Mouse (Mus musculus): ENCODE measurements around the gene Atp6v0a1. TPM values are rescaled to one million over a fixed set of nuclear protein-coding genes. Genes with fewer than 3 reads are reported as not detected.

Gene Atp6v0a1
- polyA plus RNA-seq, 2 experiments from 2014 or later = 7.0 to 15.7 TPM

DNA sequence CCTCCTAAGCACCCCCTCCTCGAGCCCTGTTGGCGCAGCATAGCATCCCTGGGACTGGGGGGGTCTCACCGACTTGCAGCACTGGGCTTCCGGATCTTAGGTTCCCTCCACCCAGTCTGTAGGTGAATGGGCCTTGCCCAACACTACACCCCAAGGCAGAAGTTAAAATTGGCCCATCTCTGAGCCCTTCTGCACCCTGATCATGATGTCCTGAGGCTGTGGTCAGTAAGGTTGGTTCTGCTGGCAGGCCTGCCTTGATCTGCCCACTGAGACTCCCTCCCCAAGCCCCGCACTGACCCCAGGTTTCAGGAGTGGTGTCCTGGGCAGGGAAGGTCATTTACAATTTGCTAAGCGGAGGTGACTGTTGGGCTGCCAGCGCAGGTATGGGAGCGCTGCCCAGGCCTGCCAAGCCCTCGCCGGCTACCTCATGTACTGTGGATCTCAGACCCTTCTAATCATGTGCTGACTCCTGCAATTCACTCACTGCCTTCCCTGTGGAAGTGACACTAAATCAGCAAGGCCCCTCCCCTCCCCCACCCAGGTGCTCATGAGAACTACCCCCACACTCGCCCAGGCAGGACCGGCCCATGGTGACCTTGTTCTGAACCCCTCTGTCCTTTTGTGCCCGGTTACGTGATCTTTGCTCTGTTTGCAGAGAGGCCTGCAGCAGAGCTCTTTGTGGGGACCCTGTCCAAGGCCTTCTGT is 53.9 kb downstream of the Atp6v0a1 start:
- ATAC-seq = no peak

DNA sequence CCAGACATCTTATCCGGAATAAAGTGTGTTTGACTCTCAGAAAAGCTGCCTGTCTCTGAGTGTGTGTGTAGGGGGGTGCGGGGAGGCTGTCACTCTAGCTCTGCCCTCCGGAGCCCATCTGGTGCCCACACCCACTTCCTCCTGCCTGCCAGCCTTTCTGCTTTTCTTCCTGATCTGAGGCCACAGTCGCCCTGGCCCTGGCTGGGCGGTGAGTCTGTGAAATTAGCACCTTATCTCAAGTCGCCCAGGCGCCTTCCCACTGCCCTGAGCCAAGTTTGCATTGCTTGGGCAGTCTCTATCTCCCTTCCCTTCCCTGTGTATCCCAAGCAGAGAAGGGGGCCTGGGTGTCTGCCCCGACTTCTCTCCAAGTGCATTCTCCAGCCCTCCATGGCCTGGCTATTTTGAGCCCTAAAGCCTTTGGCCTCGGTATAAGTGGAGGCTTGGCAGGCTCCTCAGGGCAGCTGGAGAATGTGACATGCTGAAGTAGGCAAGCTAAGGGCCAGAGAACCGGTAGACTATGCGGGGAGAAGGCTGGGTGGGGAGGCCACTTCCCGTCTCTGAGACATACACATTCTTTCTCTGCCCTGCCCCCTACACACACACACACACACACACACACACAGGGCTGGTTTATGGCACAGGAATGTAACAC is 54.5 kb downstream of the Atp6v0a1 start:
- ATAC-seq = peak; percentile 73

DNA sequence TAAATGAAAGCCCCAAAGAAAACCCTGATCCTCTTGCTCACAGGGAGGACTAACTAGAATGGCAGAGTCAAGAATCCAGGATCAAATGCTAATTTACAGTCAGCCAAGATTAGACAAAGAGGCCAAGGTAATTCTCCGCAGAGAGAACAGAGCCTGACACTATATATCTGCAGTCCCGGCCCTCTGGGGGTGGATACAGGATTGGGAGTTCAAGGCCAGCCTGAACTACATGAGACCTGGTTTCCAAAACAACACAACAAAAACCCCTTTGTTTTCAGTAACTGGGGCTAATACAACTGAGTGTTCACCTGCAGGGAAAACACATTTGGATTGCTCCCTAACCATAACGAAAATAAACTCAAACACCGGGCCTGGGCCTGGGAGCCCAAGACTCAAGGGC is 55.2 kb downstream of the Atp6v0a1 start:
- no peak for ATAC-seq

DNA sequence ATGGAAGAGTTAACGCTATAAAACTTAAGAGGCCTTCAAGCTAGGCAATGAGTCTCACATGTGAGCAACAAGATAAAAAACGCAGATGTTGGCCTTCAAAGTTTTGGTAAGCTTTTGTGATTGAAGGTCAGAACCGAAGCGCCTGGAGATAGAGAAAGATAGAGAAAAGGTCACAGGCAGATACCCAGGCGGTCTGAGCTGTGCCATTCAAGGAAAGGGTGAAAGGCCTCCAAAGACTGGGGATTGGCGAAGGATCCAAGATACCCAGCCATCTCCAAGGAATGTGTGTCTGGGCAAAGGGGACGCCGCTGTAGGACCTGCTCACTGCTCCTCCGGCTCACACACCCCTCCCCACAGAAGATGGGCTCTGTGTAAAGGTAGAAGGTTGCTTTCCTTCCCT is 55.8 kb downstream of the Atp6v0a1 start:
- ATAC-seq = no peak

DNA sequence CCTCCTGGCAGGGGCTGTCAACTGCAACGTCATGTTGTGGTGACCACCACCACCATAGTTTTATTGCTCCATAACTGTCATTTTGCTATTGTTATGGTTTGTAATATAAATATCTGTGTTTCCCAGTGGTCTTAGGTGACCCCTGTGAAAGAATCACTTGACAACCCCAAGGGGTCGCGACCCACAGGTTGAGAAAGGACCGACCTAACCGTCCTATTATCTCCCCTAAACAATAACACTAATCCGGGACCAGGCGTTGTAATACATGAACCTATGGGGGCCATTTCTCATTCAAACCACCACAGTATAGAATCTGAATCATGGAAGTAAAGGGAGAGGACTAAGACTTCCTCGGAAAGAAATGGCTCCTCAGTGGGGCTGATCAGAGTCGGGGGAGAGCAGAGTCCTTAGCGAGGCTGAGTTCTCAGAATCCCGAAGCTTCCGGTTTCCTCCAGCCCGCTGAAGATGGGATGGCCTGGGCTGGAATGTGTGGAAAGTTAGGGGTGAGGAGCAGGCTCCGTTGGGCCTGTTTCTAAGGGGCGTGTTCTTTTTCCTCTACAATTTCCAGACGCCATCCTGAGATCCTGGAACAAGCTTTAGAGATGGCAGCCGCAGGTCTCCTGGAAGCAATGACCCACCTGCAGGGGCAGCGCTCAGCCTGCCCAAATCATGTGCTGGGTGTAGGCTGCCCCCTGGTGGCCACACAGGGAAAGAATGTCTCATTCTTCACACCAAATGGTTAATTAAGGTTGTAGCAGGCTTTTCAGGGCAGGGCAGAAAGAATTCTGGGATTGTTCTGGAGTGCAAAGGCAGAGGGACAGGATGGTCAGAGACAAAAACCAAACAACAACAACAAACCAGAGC is 57.5 kb downstream of the Atp6v0a1 start:
- no peak for ATAC-seq

DNA sequence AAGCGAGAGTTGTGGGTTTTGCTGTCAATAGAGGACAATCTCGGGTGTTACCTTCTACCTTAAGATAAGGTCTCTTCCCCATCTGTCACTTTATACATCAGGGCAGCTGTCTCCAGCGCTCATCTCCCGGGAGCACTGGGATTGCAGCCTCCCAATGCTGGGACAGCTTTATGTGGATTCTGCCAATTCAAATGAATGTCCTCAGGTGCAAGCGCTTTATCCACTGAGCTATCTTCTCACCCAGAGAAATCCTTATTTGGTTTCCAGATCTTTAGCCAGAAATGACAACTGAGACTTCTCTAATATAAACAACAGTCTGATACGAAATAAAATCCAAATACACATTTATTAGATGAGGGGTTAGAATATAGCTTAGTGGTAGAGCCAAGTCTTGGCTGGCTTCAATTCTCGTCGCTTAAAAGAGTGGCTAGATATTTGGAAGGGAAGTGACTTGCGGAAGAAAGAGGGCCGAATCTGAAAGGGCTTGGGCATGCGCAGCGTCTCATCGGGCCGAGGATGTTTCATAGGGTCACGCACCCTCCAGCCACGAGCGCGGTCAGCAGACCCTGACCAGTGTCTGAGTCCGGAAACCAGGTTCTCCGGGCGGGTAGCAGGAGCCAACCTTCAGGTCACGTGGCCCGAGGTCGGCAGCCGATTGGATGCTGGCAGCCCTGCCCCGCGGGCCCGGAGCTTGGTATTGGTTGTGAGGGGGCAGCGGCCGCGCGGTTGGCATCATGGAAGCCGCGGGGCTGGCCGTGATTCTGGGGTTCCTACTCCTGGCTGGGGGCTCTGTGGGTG is 60.3 kb downstream of the Atp6v0a1 start, which contains the start of gene Naglu:
Gene Naglu, plus strand, starts transcription at position 622 of the 798 bp plus-strand sequence.
- ATAC-seq = peak; percentile 93

DNA sequence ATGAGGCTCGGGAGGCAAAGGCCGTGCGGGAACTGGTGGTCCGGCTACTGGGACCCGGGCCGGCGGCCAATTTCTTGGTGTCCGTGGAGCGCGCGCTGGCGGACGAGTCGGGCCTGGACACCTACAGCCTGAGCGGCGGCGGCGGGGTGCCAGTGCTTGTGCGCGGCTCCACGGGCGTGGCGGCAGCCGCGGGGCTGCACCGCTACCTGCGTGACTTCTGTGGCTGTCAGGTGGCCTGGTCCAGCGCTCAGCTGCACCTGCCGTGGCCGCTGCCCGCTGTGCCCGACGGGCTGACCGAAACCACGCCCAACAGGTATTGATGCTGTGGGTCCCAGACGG is 60.9 kb downstream of the Atp6v0a1 start:
- peak; percentile 49 for ATAC-seq

DNA sequence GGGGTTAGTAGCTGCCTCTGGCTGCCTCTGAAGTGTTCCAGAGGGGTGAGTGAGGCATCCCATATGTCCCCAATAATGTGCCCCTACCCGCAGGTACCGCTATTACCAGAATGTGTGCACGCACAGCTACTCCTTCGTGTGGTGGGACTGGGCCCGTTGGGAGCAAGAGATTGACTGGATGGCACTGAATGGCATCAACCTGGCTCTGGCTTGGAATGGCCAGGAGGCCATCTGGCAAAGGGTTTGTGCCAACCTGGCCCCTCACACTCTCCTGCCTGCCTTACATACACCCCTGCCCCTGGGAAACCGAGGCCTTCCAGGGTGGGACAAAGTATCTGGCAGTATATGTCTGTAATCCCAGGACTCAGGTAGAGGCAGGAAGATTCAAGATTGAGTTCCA is 61.7 kb downstream of the Atp6v0a1 start:
- no peak for ATAC-seq

DNA sequence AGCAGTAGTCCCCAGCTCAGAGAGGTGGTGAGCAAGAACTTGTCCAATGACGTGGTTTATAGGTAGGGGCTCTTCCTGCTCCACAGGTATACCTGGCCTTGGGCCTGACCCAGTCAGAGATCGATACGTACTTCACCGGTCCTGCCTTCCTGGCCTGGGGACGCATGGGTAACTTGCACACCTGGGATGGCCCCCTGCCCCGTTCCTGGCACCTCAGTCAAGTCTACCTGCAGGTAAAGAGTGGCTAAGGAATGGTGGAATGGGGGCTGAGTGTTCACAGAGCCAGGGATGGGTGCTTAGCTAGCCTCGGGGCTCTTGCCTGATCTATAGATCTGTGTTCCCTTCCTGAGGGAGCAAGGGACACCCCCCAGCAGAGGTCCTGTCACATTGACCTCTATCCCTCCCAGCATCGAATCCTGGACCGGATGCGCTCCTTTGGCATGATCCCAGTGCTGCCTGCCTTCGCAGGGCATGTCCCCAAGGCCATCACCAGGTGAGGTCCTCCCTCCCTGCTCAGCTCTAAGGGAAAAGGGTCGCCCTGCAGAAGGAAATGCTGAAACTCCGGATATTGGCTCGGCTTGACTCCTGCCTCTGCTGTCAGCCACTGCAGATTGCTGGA is 62.7 kb downstream of the Atp6v0a1 start:
- no peak for ATAC-seq

DNA sequence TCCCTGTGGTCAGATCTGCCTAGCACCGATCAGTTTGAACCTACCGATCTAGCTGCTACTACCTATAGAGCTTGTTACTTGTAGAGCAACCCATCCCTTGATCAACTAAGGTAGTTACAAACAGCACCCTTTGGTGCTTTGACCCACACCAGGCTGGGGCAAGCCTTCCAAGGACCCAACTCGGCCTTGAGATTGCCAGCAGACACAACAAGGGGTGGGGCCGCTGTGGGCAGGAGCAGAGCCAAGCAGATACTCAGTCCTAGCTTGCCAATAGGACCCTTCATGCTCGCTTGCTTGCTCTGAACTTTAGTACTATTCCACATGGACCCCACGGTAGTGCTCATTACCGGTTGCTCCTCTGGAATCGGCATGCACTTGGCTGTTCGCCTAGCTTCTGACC is 68.9 kb downstream of the Atp6v0a1 start, which contains the start of gene Hsd17b1:
Gene Hsd17b1, plus strand, starts transcription at position 291 of the 400 bp plus-strand sequence.
- ATAC-seq = no peak

DNA sequence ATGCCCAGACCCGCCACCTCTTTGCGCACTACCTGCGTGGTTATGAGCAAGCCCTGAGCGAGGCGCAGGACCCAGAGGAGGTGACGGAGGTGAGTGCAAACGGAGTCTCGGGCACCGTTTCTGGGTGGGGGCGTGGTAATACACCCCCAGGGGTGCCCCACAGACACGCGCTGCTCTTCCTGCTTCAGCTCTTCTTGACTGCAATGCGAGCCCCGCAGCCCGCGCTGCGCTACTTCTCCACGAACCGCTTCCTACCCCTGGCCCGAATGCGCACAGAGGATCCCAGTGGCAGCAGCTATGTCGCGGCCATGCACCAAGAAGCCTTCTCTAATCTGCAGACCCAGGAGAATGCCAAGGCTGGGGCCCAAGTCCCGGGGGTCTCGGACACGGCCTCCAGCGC is 70.5 kb downstream of the Atp6v0a1 start:
- no peak for ATAC-seq

DNA sequence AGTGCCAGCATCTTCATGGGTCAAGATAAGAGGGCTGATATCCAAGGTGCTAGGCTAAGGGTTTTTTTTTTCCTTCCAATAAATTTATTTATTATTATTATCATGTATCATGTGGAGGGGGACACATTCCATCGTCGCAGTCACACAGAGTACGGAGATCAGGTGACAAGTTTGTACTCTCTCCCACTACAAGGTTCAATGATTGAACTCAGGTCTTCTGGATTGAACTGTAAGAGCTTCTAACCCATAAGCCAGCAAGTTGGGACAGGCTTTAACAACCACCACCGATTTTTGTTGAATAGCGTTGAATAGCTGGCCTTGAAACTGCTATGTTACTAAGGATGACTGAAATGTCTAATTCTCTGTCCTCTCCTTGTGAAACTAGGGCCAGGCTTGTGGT is 71.2 kb downstream of the Atp6v0a1 start:
- ATAC-seq = no peak

DNA sequence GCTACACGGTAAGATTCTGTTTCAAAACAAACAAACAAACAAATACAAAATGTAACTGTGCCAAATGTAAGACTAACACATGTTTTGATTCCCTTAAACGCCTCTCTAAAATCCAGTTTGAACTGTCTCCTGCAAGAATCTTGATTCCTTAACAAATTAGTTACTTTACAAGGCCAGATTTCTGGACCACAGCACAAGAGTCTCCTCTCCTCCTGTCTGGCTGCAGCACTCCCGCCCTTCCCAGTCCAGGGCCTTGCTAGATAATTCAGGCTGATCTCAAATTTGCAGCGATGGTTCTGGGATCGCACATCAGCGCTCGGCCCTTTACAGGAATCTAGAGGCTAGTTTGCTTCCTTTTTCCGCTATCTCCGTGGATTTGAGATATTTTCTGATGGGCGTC is 72.4 kb downstream of the Atp6v0a1 start:
- ATAC-seq = no peak

DNA sequence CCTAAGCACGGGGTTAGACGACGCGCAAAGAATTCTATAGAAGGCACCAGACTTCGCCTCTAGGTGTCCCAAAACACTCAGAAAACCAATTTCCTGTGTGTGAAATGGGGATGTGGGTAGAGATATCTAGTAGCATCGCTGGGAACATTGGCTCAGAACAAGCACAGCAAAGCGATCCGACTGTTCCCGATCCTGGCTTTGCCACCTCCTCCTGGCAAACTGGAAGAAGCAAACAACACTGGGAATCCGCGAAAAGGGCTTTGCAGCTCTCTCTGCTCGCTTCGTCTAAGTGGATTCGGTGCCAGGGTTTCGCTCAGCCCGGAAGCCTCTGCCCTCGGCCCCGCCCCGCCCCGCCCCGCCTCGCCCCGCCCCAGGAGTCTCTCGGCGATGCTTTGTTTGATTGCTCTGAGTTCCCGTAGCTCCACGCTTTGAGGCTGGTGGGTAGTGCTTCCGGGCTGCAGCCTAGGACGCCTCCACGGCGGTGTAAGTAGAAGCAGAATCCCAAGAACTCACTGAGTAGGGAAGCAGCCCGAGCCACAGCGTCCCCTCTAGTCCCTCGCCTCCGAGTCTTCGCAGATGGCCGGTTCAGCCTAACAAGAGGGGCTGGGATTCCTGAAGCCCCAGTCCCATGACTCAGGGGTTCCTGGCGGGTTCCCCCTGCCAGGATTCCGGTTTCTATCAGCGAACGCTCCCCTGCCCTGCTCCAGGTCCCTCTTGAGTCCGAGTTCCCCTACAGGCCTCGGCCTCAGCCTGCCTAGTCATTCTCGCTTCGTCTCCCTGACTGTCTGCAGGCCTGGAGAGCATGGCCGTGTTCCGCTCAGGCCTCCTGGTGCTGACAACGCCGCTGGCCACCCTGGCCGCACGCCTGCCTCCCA is 73.2 kb downstream of the Atp6v0a1 start, which contains the start of gene Coasy:
Gene Coasy, plus strand, starts transcription at position 358 of the 875 bp plus-strand sequence.
- peak; percentile 84 for ATAC-seq

DNA sequence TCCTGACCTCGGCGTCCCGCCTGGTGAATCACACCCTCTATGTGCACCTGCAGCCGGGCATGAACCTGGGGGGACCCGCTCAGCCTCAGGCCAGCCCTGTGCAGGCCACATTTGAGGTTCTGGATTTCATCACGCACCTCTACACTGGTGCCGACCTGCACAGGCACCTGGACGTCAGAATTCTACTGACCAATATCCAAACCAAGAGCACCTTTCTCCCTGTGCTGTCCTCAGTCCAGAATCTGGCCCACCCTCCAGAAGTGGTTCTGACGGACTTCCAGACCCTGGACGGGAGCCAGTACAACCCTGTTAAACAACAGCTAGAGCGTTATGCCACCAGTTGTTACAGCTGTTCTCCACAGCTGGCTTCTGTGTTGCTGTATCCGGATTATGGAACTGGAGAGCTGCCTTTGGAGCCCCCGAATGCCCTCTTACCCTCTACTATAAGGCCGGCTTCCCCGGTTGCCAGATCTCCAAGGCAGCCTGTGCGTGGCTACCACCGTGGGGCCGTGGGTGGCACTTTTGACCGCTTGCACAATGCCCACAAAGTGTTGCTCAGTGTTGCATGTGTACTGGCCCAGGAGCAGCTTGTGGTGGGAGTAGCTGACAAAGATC is 73.9 kb downstream of the Atp6v0a1 start:
- no peak for ATAC-seq

DNA sequence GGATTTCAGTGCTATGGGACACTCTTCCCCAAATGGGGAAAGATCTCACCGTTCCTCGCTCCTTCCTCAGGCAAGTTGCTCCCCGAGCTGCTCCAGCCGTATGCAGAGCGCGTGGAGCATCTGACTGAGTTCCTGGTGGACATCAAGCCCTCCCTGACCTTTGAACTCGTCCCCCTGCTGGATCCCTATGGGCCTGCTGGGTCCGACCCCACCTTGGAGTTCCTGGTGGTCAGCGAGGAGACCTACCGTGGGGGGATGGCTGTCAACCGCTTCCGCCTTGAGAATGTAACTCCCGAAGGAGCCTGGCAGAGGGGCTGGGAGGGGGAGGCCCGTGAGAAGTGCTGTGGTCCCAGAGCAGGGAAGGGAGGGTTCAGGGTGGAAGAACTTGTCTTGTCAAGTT is 75.0 kb downstream of the Atp6v0a1 start:
- no peak for ATAC-seq

DNA sequence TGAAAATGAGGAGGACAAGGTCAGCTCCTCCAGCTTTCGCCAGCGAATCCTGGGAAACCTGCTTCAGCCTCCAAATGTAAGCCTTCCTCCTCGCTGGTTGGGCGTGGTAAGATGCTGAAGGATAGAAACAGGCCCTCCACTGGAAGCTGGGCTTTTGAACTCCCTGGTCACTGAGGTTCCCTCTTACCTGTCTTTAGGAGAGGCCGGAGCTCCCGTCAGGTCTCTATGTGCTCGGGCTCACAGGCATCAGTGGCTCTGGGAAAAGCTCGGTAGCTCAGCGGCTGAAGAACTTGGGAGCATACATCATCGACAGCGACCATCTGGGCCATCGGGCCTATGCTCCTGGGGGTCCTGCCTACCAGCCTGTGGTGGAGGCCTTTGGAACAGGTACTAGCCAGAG is 75.6 kb downstream of the Atp6v0a1 start:
- ATAC-seq = no peak

DNA sequence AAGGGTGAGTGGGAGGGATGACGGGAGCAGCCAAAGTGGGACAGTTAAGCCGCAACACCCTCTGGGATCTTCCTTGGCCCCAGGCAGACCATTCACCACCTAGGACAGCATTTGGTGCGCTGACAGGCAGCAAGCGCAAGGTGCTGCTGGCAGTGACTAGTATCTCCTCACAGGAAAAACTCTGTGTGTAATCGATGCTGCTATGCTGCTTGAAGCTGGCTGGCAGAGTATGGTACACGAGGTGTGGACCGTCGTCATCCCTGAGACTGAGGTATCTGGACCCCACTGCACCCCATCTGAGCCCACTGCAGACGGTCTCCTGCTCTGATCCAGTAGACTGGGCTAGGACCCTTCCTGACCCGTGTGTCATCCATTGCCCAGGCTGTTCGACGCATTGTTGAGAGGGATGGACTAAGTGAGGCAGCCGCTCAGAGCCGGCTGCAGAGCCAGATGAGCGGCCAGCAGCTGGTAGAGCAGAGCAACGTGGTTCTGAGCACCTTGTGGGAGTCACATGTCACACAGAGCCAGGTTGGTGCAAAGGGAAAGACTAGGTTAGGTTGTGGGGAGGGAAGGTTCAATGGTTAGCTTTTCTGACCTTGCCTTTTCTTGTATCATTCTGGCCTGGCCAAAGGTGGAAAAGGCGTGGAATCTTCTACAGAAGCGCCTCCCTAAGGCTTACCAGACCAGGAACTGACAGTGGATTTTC is 76.5 kb downstream of the Atp6v0a1 start:
- no peak for ATAC-seq

DNA sequence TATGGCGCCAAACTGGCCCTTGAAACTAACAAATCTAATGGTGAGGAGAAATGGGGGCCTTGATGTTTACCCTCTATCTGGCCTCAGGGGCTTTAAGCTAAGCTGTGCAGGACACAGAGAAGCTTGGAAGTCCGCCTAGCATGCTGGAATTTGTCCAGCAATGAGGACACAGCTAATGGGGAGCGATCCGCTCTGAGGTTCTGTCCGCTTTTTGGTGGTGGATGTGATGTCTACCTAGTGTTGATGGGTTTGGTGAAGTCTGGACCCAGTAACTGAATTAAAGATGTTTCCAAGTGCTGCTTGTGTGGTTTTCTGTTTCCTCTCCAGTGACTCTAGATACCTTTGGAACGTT is 77.0 kb downstream of the Atp6v0a1 start:
- ATAC-seq = no peak

All from CD4-positive, CD25-positive, alpha-beta regulatory T cell, adult 4 months (primary cell).